Mouse (Mus musculus) cerebellum, adult 2 months (tissue): ENCODE data around the gene Fam163a. TPM values are rescaled to one million over a fixed set of nuclear protein-coding genes. Genes with fewer than 3 reads are reported as not detected.
A peak's percentile ranks its signal among the peaks of the same experiment; 100 is the strongest.

Experiments
- DNase-seq, 2 experiments: peaks; one replicate each; pipeline ENCODE4 v3.0.0; 2021
- H3K27ac ChIP-seq: fragments of 200-500 bp; 2 replicates; pipeline ENCODE4 v1.5.1; 2012; ENCODE audit warnings: low read length, control low read depth, inconsistent platforms; ENCODE audit not compliant: insufficient read depth
- H3K27me3 ChIP-seq: fragments of 200-500 bp; 2 replicates; pipeline ENCODE4 v1.6.1; 2012; ENCODE audit warnings: inconsistent platforms, mild to moderate bottlenecking, low read length, moderate library complexity; ENCODE audit not compliant: control insufficient read depth, insufficient read depth
- H3K4me1 ChIP-seq: fragments of 200-500 bp; 2 replicates; pipeline ENCODE4 v1.6.1; 2011; ENCODE audit warnings: low read length; ENCODE audit not compliant: control insufficient read depth, insufficient read depth
- H3K4me3 ChIP-seq: fragments of 200-500 bp; replicated peaks from 2 replicates; pipeline ENCODE3; 2011; ENCODE audit warnings: mild to moderate bottlenecking, low read depth, low read length, control low read depth; ENCODE audit not compliant: insufficient read depth
- CTCF ChIP-seq: fragments of 200-500 bp; IDR thresholded peaks from 2 replicates; pipeline ENCODE4 v1.5.1; 2011; ENCODE audit warnings: low read depth, mild to moderate bottlenecking, control low read depth, low read length, moderate library complexity, borderline replicate concordance; ENCODE audit not compliant: insufficient read depth
- POLR2A ChIP-seq: fragments of 200-500 bp; IDR thresholded peaks from 2 replicates; pipeline ENCODE4 v1.6.1; 2011; ENCODE audit warnings: low read length, control low read depth, borderline replicate concordance; ENCODE audit not compliant: insufficient read depth
- WGBS: fragments of 180-500 bp; shearing (Covaris S2); methylation state at CpG from one replicate; pipeline ENCODE4 v1.1.7; 2018; 5-methylcytosine and 5-hydroxymethylcytosine counted together
- polyA plus RNA-seq: library from polyadenylated mRNA; depleted of rRNA; stranded (reverse); fragments of >200 nt; gene quantifications from 2 replicates; pipeline ENCODE4 v1.2.3, GENCODE M21; 2012

Gene Fam163a
- polyA plus RNA-seq, 1 experiment = 3.4 TPM

- Histone ChIP-seq H3K4me3 (no peak overlapping the region), H3K27me3 (no peaks in the 10 kb centered on the region), H3K4me1 (no peaks in the 10 kb centered on the region; the same call in 1 of the 2 replicates), H3K27ac (no peak overlapping the region)
- no peak for TF ChIP-seq CTCF
- TF ChIP-seq POLR2A = no peak
- 64% methylated on average over 15 of the region's 15 CpGs for WGBS
- DNase-seq = no peak
These were observed 131.5 kb downstream of the Fam163a start for GRCm38 (mm10) chr1:156073169-156073821.

GRCm38 (mm10) chr1:156070106-156070505 is 134.7 kb downstream of the Fam163a start:
- no peak for DNase-seq
- TF ChIP-seq CTCF = no peak
- TF ChIP-seq POLR2A = no peak
- no peak overlapping the region for H3K4me3 ChIP-seq
- no peak overlapping the region for H3K27ac ChIP-seq
- H3K27me3 ChIP-seq = no peaks in the 10 kb centered on the region
- WGBS = 90% methylated on average over 14 of the region's 14 CpGs
- H3K4me1 ChIP-seq = no peaks in the 10 kb centered on the region

- Histone ChIP-seq H3K27ac (no peak overlapping the region), H3K27me3 (no peaks in the 10 kb centered on the region), H3K4me1 (no peaks in the 10 kb centered on the region), H3K4me3 (no peak overlapping the region)
- WGBS = 66% methylated on average over 3 of the region's 3 CpGs
- DNase-seq = no peak
- TF ChIP-seq POLR2A (no peak), CTCF (no peak)
These were observed 138.7 kb downstream of the Fam163a start for GRCm38 (mm10) chr1:156066133-156066532.

- TF ChIP-seq CTCF (no peak), POLR2A (no peak)
These were observed 142.6 kb downstream of the Fam163a start for GRCm38 (mm10) chr1:156062193-156062592.

GRCm38 (mm10) chr1:156058207-156058606 is 146.6 kb downstream of the Fam163a start:
- no peaks in the 10 kb centered on the region for H3K27me3 ChIP-seq
- H3K4me1 ChIP-seq = no peaks in the 10 kb centered on the region
- no peak overlapping the region for H3K4me3 ChIP-seq
- DNase-seq = no peak
- 82% methylated on average over 2 of the region's 2 CpGs for WGBS
- no peak overlapping the region for H3K27ac ChIP-seq
- no peak for TF ChIP-seq CTCF
- no peak for TF ChIP-seq POLR2A

More at GRCm38 (mm10) chr1:156062193-156062592, 142.6 kb downstream of the Fam163a start:
- no peak for DNase-seq
- no peak overlapping the region for H3K27ac ChIP-seq
- 93% methylated on average over 4 of the region's 4 CpGs for WGBS
- H3K4me1 ChIP-seq = no peaks in the 10 kb centered on the region
- no peak overlapping the region for H3K4me3 ChIP-seq
- no peaks in the 10 kb centered on the region for H3K27me3 ChIP-seq

GRCm38 (mm10) chr1:156046688-156047087 is 158.1 kb downstream of the Fam163a start:
- H3K27ac ChIP-seq = no peak overlapping the region
- peaks cover 12% of the 10 kb centered on the region for H3K4me1 ChIP-seq
- 17% methylated on average over 3 of the region's 3 CpGs for WGBS
- no peaks in the 10 kb centered on the region for H3K27me3 ChIP-seq
- H3K4me3 ChIP-seq = no peak overlapping the region
- TF ChIP-seq POLR2A (no peak), CTCF (no peak)
- peak; percentile 37 to 67 for DNase-seq

GRCm38 (mm10) chr1:156044211-156044611 is 160.6 kb downstream of the Fam163a start:
- Histone ChIP-seq H3K27me3 (no peaks in the 10 kb centered on the region), H3K27ac (no peak overlapping the region), H3K4me1 (peaks cover 12% of the 10 kb centered on the region), H3K4me3 (no peak overlapping the region)
- 82% methylated on average over 5 of the region's 5 CpGs for WGBS
- TF ChIP-seq CTCF = no peak
- no peak for TF ChIP-seq POLR2A
- DNase-seq = no peak

- no peak for TF ChIP-seq POLR2A
- TF ChIP-seq CTCF = peak; percentile 59; the same call in 1 of the 2 replicates
- 13% methylated on average over 4 of the region's 4 CpGs for WGBS
- H3K4me3 ChIP-seq = no peak overlapping the region
These were observed 161.8 kb downstream of the Fam163a start for GRCm38 (mm10) chr1:156043027-156043426.

More at GRCm38 (mm10) chr1:156043027-156043426, 161.8 kb downstream of the Fam163a start:
- Histone ChIP-seq H3K27me3 (no peaks in the 10 kb centered on the region), H3K27ac (no peak overlapping the region), H3K4me1 (peaks cover 12% of the 10 kb centered on the region)
- DNase-seq = peak; percentile 49 to 50
